Mouse (Mus musculus) lung, adult 2 months (tissue): ENCODE measurements at regions not wholly inside any gene's neighbourhood (a gene's known extent, or its start where the extent isn't known, plus 50 kb on each side); places are given as distances from the start of the nearest gene placed in this dataset.

Source experiments
- CTCF ChIP-seq: fragments of 200-500 bp; IDR thresholded peaks from 2 replicates; pipeline ENCODE4 v1.5.1; 2011; ENCODE audit warnings: mild to moderate bottlenecking, low read length, control low read depth; ENCODE audit not compliant: insufficient read depth
- POLR2A ChIP-seq: fragments of 200-500 bp; IDR thresholded peaks from 2 replicates; pipeline ENCODE4 v1.6.1; 2011; ENCODE audit warnings: low read depth, mild to moderate bottlenecking, control low read depth, low read length, borderline replicate concordance; ENCODE audit errors: extremely low read depth

DNA sequence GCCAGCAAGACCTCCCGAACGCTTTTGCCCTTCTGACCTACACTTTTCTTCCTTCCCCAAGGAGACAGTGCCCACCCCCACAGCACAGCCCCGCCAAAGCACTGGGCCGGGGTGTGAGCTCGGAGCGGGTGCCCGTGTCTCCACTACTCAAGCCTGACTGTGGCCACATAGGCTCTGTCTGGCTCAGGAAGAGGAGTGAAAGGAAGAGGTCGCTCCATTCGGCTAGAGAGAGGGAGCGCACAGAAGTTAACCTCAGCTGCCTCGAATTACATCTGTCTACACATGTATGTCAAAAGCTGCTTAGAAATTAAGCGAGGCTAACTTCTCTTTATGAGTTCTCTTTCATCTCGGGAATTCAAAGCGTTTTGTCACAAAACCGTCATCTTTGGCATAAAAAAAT is 69.6 kb upstream of the Slc4a7 start:
- TF ChIP-seq CTCF: no peak
- TF ChIP-seq POLR2A: no peak
